Mouse (Mus musculus): ENCODE data around the gene Arpc4.

The Arpc4 gene

GRCm38 (mm10) chr6:113364518-113365135 is 13.3 kb upstream of the Arpc4 start:
- in situ Hi-C loops (cut with MboI, MseI) = no loop called here

GRCm38 (mm10) chr6:113366639-113367038 is 11.3 kb upstream of the Arpc4 start:
- in situ Hi-C loops (cut with MboI, MseI) = no loop called here

GRCm38 (mm10) chr6:113367574-113367973 is 10.3 kb upstream of the Arpc4 start:
- in situ Hi-C loops (cut with MboI, MseI) = no loop called here

- in situ Hi-C loops (cut with MboI, MseI) = no loop called here
Measured at GRCm38 (mm10) chr6:113368124-113368523, 9.8 kb upstream of the Arpc4 start.

GRCm38 (mm10) chr6:113368577-113368976 is 9.3 kb upstream of the Arpc4 start:
- in situ Hi-C loops (cut with MboI, MseI) = no loop called here

- in situ Hi-C loops (cut with MboI, MseI) = no loop called here
Measured at GRCm38 (mm10) chr6:113370194-113370929, 7.6 kb upstream of the Arpc4 start.

- in situ Hi-C loops (cut with MboI, MseI) = no loop called here
Measured at GRCm38 (mm10) chr6:113373491-113373890, 4.4 kb upstream of the Arpc4 start.

- in situ Hi-C loops (cut with MboI, MseI) = no loop called here
Measured at GRCm38 (mm10) chr6:113377172-113377495, 781 bp upstream of the Arpc4 start.

- in situ Hi-C loops (cut with MboI, MseI) = no loop called here
Measured at GRCm38 (mm10) chr6:113379246-113379645, 1.3 kb downstream of the Arpc4 start.

- in situ Hi-C loops (cut with MboI, MseI) = no loop called here
Measured at GRCm38 (mm10) chr6:113380480-113380879, 2.6 kb downstream of the Arpc4 start.

- in situ Hi-C loops (cut with MboI, MseI) = no loop called here
Measured at GRCm38 (mm10) chr6:113384351-113384927, 6.5 kb downstream of the Arpc4 start.

- in situ Hi-C loops (cut with MboI, MseI) = no loop called here
Measured at GRCm38 (mm10) chr6:113385160-113385714, 7.3 kb downstream of the Arpc4 start.

- in situ Hi-C loops (cut with MboI, MseI) = no loop called here
Measured at GRCm38 (mm10) chr6:113386025-113386424, 8.1 kb downstream of the Arpc4 start.

GRCm38 (mm10) chr6:113388960-113389359 is 11.0 kb downstream of the Arpc4 start, which contains the start of gene Ttll3:
Gene Ttll3 (plus strand): TSS chr6:113389260.
- in situ Hi-C loops (cut with MboI, MseI) = no loop called here

- in situ Hi-C loops (cut with MboI, MseI) = no loop called here
Measured at GRCm38 (mm10) chr6:113390715-113391114, 12.8 kb downstream of the Arpc4 start.

GRCm38 (mm10) chr6:113392015-113392386 is 14.1 kb downstream of the Arpc4 start:
- in situ Hi-C loops (cut with MboI, MseI) = no loop called here

GRCm38 (mm10) chr6:113392387-113393071 is 14.6 kb downstream of the Arpc4 start:
- in situ Hi-C loops (cut with MboI, MseI) = no loop called here

- in situ Hi-C loops (cut with MboI, MseI) = no loop called here
Measured at GRCm38 (mm10) chr6:113393951-113394350, 16.0 kb downstream of the Arpc4 start.

GRCm38 (mm10) chr6:113394811-113395210 is 16.9 kb downstream of the Arpc4 start:
- in situ Hi-C loops (cut with MboI, MseI) = no loop called here

GRCm38 (mm10) chr6:113395501-113395900 is 17.6 kb downstream of the Arpc4 start:
- in situ Hi-C loops (cut with MboI, MseI) = no loop called here

GRCm38 (mm10) chr6:113396270-113397030 is 18.5 kb downstream of the Arpc4 start:
- in situ Hi-C loops (cut with MboI, MseI) = no loop called here
